Mouse (Mus musculus): ENCODE results near the gene Ccne1.

DNA sequence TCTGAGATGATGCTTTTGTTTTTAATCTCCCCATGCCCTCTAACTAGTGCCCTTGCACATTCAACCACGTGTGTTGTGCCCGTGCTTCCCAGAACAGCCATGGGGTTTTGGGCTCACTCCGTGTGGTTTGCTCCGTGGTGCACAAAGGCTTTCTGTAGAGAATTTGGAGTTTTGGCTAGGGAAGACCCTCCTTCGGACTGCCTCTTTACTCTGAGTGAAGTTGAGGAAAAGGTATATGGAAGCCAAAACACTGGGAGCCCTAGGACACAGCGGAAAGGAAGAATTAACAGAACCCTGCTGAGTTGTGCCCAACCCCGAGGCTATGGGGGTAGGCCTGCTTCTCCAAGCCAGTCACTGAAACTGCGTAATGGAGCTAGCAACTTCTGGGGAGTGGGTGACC is 20.9 kb downstream of the Ccne1 start:
- TF ChIP-seq CTCF (IDR thresholded peaks at IDR 0.05; ENCODE audit: control insufficient read depth, insufficient read depth, low read length) (no peak), POLR2A (IDR thresholded peaks at IDR 0.05; ENCODE audit: borderline replicate concordance, control insufficient read depth, low read depth, low read length) (no peak)
